Mouse (Mus musculus): ENCODE measurements around the gene 2310011J03Rik. TPM values are rescaled to one million over a fixed set of nuclear protein-coding genes. Genes with fewer than 3 reads are reported as not detected.

The 2310011J03Rik gene
- total RNA-seq, 2 experiments from 2014 or later, result 20.4 to 23.1 TPM

- peak in 1 of 2 experiments; percentile 63 for DNase-seq (ENCODE audit: low spot score in 2 of 2)
Observed at GRCm38 (mm10) chr10:80342749-80343424, 22.6 kb upstream of the 2310011J03Rik start.

GRCm38 (mm10) chr10:80342305-80342748 lies 22.0 kb upstream of the 2310011J03Rik start:
- no peak for DNase-seq (ENCODE audit: low spot score in 2 of 2)

GRCm38 (mm10) chr10:80341491-80342304 lies 21.4 kb upstream of the 2310011J03Rik start:
- DNase-seq (ENCODE audit: low spot score in 2 of 2), result no peak

GRCm38 (mm10) chr10:80341026-80341425 lies 20.7 kb upstream of the 2310011J03Rik start:
- no peak for DNase-seq (ENCODE audit: low spot score in 2 of 2)

- peak; percentile 85 to 87 for DNase-seq (ENCODE audit: low spot score in 2 of 2)
Observed at GRCm38 (mm10) chr10:80339941-80340750, 19.8 kb upstream of the 2310011J03Rik start.

GRCm38 (mm10) chr10:80336263-80336662 lies 15.9 kb upstream of the 2310011J03Rik start:
- no peak for DNase-seq (ENCODE audit: low spot score in 2 of 2)

- DNase-seq (ENCODE audit: low spot score in 2 of 2), result no peak
Observed at GRCm38 (mm10) chr10:80332525-80332989, 12.2 kb upstream of the 2310011J03Rik start.

- no peak for DNase-seq (ENCODE audit: low spot score in 2 of 2)
Observed at GRCm38 (mm10) chr10:80331636-80332524, 11.5 kb upstream of the 2310011J03Rik start.

GRCm38 (mm10) chr10:80330888-80331287 lies 10.6 kb upstream of the 2310011J03Rik start:
- no peak for DNase-seq (ENCODE audit: low spot score in 2 of 2)

GRCm38 (mm10) chr10:80330084-80330483 lies 9.7 kb upstream of the 2310011J03Rik start:
- no peak for DNase-seq (ENCODE audit: low spot score in 2 of 2)

- peak; percentile 95 to 98 for DNase-seq (ENCODE audit: low spot score in 2 of 2)
Observed at GRCm38 (mm10) chr10:80329273-80330081, 9.1 kb upstream of the 2310011J03Rik start, which contains the start of the genes Pcsk4 and Reep6. Pcsk4 (minus strand) TSS chr10:80329498. Reep6 (plus strand) TSS chr10:80329953.

GRCm38 (mm10) chr10:80325045-80325444 lies 4.7 kb upstream of the 2310011J03Rik start:
- no peak for DNase-seq (ENCODE audit: low spot score in 2 of 2)

GRCm38 (mm10) chr10:80324120-80325037 lies 4.0 kb upstream of the 2310011J03Rik start:
- no peak for DNase-seq (ENCODE audit: low spot score in 2 of 2)

GRCm38 (mm10) chr10:80323261-80324119 lies 3.2 kb upstream of the 2310011J03Rik start:
- no peak for DNase-seq (ENCODE audit: low spot score in 2 of 2)

GRCm38 (mm10) chr10:80322811-80323211 lies 2.5 kb upstream of the 2310011J03Rik start:
- DNase-seq (ENCODE audit: low spot score in 2 of 2), result no peak

- no peak for DNase-seq (ENCODE audit: low spot score in 2 of 2)
Observed at GRCm38 (mm10) chr10:80321670-80322581, 1.6 kb upstream of the 2310011J03Rik start.
